Mouse (Mus musculus) right cerebral cortex, postnatal 14 days (tissue): ENCODE measurements around the gene Nox1.

Experiments used
- DNase-seq: peaks from one replicate; pipeline ENCODE4 v3.0.0; 2022

The Nox1 gene

DNA sequence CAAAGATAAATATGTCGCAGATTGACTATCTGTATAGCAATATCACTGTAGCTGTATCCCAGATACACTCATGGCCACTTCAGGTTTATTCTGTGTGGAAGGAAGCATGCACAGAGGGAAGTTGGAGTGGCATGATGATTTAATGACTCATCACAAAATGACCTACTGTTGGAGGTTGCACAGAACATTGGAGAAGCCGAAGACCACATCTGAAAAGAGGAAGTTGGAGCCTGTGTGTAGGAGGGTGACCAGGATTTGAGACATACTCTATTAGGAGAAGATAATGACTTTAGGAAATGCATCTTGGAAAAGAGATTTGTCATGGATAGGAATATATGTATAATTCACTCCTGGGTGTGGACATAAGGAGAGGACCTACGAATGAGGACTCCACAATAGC, 105.3 kb downstream of the Nox1 start:
- no peak for DNase-seq

- DNase-seq: no peak
These were observed 110.0 kb downstream of the Nox1 start for GRCm38 (mm10) chrX:134111767-134112166.

DNA sequence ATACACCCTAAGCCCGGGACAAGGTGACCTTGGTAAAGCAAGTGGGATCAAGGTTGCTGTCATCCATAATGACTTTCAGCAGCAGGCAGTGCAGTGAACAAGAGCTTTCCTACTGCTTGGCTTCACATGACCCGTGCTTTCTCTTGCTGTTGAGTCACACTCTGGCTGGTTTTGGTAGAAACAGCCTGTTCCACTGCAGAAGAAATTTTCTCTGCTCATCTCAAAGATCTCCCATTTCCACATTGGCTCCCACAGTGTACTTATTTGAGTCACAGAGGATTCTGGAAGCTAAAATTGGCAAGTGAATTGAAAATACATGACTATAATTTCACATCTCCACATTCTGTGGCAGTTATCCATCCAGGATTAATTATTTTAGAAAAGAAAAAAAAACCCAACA, 119.1 kb downstream of the Nox1 start:
- no peak for DNase-seq

- no peak for DNase-seq
These were observed 136.3 kb downstream of the Nox1 start for GRCm38 (mm10) chrX:134085453-134085852.

DNA sequence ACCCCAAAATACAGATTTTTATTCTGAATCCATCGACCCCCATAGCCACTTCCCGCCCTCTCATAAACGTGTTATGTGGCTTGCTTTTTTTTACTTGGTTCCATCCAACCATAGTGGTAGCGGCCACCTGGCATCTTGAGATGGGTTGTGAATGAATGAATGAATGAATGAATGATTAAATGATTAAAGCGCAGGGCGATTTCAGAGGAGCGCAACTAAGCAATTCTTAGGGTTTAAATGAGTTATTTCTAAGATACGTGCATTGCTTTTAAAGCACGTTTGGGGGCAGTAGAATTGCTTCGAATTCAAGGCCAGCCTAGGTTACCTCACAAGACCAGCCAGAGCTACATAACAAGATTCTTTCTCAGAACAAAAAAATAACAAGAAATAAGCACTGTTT, 162.0 kb downstream of the Nox1 start:
- no peak for DNase-seq

GRCm38 (mm10) chrX:134058987-134059712, 162.6 kb downstream of the Nox1 start, which contains the start of gene Cstf2:
Gene Cstf2 (plus strand): TSS chrX:134059187.
- DNase-seq: peak; percentile 88

DNA sequence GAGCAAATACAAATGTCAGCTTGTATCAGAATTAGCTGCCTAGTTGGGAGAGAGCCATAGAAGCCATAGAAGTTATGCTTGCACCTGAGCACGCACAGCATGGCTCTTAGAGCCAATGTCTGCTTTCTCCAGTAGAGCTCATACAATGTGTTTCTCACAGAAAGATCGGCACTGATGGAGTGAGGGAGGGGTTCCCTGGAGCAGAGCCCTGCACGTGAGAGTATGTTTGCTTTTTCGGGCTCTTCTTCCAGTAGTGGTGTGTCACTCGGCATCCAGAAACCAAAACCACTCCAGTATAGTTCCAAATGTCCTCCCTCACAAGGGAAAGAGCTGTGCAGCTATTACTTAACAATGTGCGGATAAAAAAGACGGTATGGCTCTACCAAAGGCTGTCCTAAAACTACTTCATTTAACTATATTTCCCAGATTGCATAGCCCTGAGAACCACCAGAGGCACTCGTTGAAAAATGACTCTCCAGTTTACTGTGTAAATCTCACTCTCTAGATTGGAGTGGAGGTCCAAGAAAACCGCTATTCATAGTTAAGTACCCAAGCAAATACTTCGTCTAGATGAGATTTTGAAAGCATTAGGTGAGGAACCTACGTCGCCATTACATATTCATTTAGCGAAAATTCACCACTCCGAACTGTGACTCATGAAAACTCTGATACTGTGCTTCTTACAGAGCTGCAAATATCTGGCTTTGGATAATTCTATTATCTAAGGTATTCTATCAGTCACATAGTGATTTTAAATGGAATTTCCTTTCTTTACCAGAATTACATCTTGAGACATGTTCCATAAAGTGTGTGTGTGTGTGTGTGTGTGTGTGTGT, 163.5 kb downstream of the Nox1 start:
- no peak for DNase-seq

DNA sequence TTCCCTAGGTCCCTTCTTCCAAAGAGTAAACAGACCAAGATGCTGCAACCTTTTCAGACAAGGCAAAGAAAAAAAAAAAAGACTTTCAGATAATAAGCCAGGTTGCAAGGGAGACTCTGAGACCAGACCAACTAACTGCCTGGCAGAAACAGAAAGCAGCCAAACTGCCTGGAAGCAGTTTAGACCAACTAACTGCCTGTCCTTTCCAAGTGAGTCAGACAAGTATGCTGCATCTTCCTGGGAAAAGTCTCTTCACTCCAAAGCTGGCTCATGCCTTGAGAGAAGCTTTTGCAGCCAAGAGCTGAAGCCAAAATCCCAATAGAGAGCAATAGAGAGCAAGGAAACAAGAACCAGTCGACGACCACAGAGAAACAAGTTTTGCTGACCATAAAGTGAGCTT, 164.9 kb downstream of the Nox1 start:
- no peak for DNase-seq

GRCm38 (mm10) chrX:134048994-134049393, 172.8 kb downstream of the Nox1 start:
- DNase-seq: no peak
